Mouse (Mus musculus): ENCODE measurements at regions not wholly inside any gene's neighbourhood (a gene's known extent, or its start where the extent isn't known, plus 50 kb on each side); places are given as distances from the start of the nearest gene placed in this dataset.

DNA sequence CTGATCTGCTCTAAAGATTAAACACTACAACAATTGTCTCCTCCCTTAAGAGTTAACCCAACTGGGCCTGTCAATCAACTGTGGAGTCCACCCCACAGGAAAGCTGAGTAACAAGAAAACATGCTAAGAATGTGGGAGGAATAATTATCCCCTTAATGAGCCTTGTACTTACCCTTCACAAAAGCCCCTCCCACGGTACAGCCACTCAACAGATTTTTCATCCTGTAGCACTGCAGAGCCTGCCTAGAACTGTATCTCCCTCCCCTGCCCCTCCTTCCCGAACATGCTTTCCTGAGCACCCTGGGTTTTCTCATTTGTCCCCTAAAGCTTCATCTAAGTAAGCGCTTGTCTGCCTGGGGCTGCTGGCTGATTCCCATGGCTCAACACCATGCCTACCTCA is 113.5 kb upstream of the Usp24 start:
- Histone ChIP-seq H3K4me3 (ENCODE audit: control insufficient read depth in 1 of 2, insufficient read depth in 1 of 2, low read depth in 2 of 2, low read length in 2 of 2) (no peak overlapping the region), H3K27ac (ENCODE audit: control insufficient read depth, low read depth, low read length) (no peak overlapping the region), H3K79me2 (ENCODE audit: control insufficient read depth, insufficient read depth, low read length, poor library complexity) (no peaks in the 10 kb centered on the region), H3K9me3 (replicated peaks; ENCODE audit: insufficient read depth, low read length) (no peaks in the 10 kb centered on the region), H3K36me3 (ENCODE audit: control insufficient read depth in 1 of 2, insufficient read depth in 2 of 2, low read length in 2 of 2) (no peaks in the 10 kb centered on the region; a peak in 1 of 4 replicates), H3K4me1 (ENCODE audit: control insufficient read depth in 1 of 2, insufficient read depth in 2 of 2, low read length in 2 of 2) (peaks cover 0 to 3% of the 10 kb centered on the region in 2 experiments; a peak in 2 of 4 replicates), H3K27me3 (ENCODE audit: control insufficient read depth in 1 of 2, insufficient read depth in 2 of 2, low read length in 2 of 2) (no peaks in the 10 kb centered on the region; a peak in 1 of 4 replicates), H3K9ac (ENCODE audit: control insufficient read depth, low read depth, low read length, poor library complexity, severe bottlenecking) (no peak overlapping the region)
- DNase-seq (ENCODE audit: low read depth, low spot score), result no peak
- TF ChIP-seq TBP (IDR thresholded peaks at IDR 0.05; ENCODE audit: low read depth, low read length) (no peak), TAL1 (IDR thresholded peaks at IDR 0.05; ENCODE audit: low read length) (no peak), ETS1 (IDR thresholded peaks at IDR 0.05; ENCODE audit: low read depth, low read length) (no peak), RAD21 (IDR thresholded peaks at IDR 0.05; ENCODE audit: low read depth, low read length) (no peak), MXI1 (IDR thresholded peaks at IDR 0.05; ENCODE audit: low read depth, low read length) (no peak), CTCF (IDR thresholded peaks at IDR 0.05 in 2 of 3, conservative IDR thresholded peaks at IDR 0.05 in 1 of 3; ENCODE audit: control insufficient read depth in 1 of 3, insufficient read depth in 1 of 3, low read depth in 2 of 3, low read length in 3 of 3, poor library complexity in 1 of 3, severe bottlenecking in 1 of 3) (no peak), HCFC1 (IDR thresholded peaks at IDR 0.05; ENCODE audit: low read depth, low read length) (no peak), JUND (IDR thresholded peaks at IDR 0.05; ENCODE audit: low read depth, low read length) (no peak), TCF12 (IDR thresholded peaks at IDR 0.05; ENCODE audit: low read depth, low read length) (no peak), MYB (IDR thresholded peaks at IDR 0.05; ENCODE audit: low read depth, low read length) (no peak), BHLHE40 (IDR thresholded peaks at IDR 0.05; ENCODE audit: borderline replicate concordance, low read depth, low read length) (no peak), CHD2 (IDR thresholded peaks at IDR 0.05; ENCODE audit: low read length) (no peak), SIN3A (IDR thresholded peaks at IDR 0.05; ENCODE audit: low read length) (no peak), MAZ (IDR thresholded peaks at IDR 0.05; ENCODE audit: low read depth, low read length) (no peak)

- Histone ChIP-seq H3K9ac (ENCODE audit: control insufficient read depth, low read depth, low read length, poor library complexity, severe bottlenecking) (no peak overlapping the region), H3K4me1 (ENCODE audit: control insufficient read depth in 1 of 2, insufficient read depth in 2 of 2, low read length in 2 of 2) (peaks cover 0 to 2% of the 10 kb centered on the region in 2 experiments; a peak in 2 of 4 replicates), H3K79me2 (ENCODE audit: control insufficient read depth, insufficient read depth, low read length, poor library complexity) (no peaks in the 10 kb centered on the region)
Observed at GRCm38 (mm10) chr4:106205200-106205599, 110.8 kb upstream of the Usp24 start.

GRCm38 (mm10) chr4:106206023-106206422 is 110.0 kb upstream of the Usp24 start:
- H3K79me2 ChIP-seq (ENCODE audit: control insufficient read depth, insufficient read depth, low read length, poor library complexity), result no peaks in the 10 kb centered on the region
- H3K27me3 ChIP-seq (ENCODE audit: control insufficient read depth in 1 of 2, insufficient read depth in 2 of 2, low read length in 2 of 2), result no peaks in the 10 kb centered on the region; a peak in 1 of 4 replicates
- H3K4me3 ChIP-seq (ENCODE audit: control insufficient read depth in 1 of 2, insufficient read depth in 1 of 2, low read depth in 2 of 2, low read length in 2 of 2), result no peak overlapping the region
- H3K36me3 ChIP-seq (ENCODE audit: control insufficient read depth in 1 of 2, insufficient read depth in 2 of 2, low read length in 2 of 2), result no peaks in the 10 kb centered on the region
- no peak for DNase-seq (ENCODE audit: low read depth, low spot score)
- no peak overlapping the region for H3K9ac ChIP-seq (ENCODE audit: control insufficient read depth, low read depth, low read length, poor library complexity, severe bottlenecking)
- H3K4me1 ChIP-seq (ENCODE audit: control insufficient read depth in 1 of 2, insufficient read depth in 2 of 2, low read length in 2 of 2), result no peaks in the 10 kb centered on the region
- TF ChIP-seq ZKSCAN1 (IDR thresholded peaks at IDR 0.05; ENCODE audit: low read depth, low read length) (no peak), RAD21 (IDR thresholded peaks at IDR 0.05; ENCODE audit: low read depth, low read length) (no peak)
- no peak overlapping the region for H3K27ac ChIP-seq (ENCODE audit: control insufficient read depth, low read depth, low read length)
- no peaks in the 10 kb centered on the region for H3K9me3 ChIP-seq (replicated peaks; ENCODE audit: insufficient read depth, low read length)

More at GRCm38 (mm10) chr4:106205200-106205599, 110.8 kb upstream of the Usp24 start:
- no peak overlapping the region for H3K4me3 ChIP-seq (ENCODE audit: control insufficient read depth in 1 of 2, insufficient read depth in 1 of 2, low read depth in 2 of 2, low read length in 2 of 2)
- H3K9me3 ChIP-seq (replicated peaks; ENCODE audit: insufficient read depth, low read length), result no peaks in the 10 kb centered on the region
- no peaks in the 10 kb centered on the region; a peak in 1 of 4 replicates for H3K27me3 ChIP-seq (ENCODE audit: control insufficient read depth in 1 of 2, insufficient read depth in 2 of 2, low read length in 2 of 2)
- no peak overlapping the region for H3K27ac ChIP-seq (ENCODE audit: control insufficient read depth, low read depth, low read length)
- 0 out of 2 replicates have a peak, but pooled peaks have one; percentile 22 for TF ChIP-seq MAFK (IDR thresholded peaks at IDR 0.05; ENCODE audit: borderline replicate concordance, low read depth, low read length)
- no peak for TF ChIP-seq GABPA (IDR thresholded peaks at IDR 0.05; ENCODE audit: low read depth, low read length)
- H3K36me3 ChIP-seq (ENCODE audit: control insufficient read depth in 1 of 2, insufficient read depth in 2 of 2, low read length in 2 of 2), result no peaks in the 10 kb centered on the region; a peak in 1 of 4 replicates
- no peak for DNase-seq (ENCODE audit: low read depth, low spot score)
